Mouse (Mus musculus) cortical plate, adult 2 months (tissue): ENCODE measurements around the gene Timm23.

Experiments used
- CTCF ChIP-seq: fragments of 200-500 bp; IDR thresholded peaks from 2 replicates; pipeline ENCODE4 v1.5.1; 2011; ENCODE audit warnings: mild to moderate bottlenecking, control low read depth, low read length; ENCODE audit not compliant: insufficient read depth; ENCODE audit errors: extremely low read depth
- POLR2A ChIP-seq: fragments of 200-500 bp; IDR thresholded peaks from 2 replicates; pipeline ENCODE4 v1.6.1; 2011; ENCODE audit warnings: mild to moderate bottlenecking, low read length, control low read depth; ENCODE audit not compliant: insufficient read depth; ENCODE audit errors: extremely low read depth

DNA sequence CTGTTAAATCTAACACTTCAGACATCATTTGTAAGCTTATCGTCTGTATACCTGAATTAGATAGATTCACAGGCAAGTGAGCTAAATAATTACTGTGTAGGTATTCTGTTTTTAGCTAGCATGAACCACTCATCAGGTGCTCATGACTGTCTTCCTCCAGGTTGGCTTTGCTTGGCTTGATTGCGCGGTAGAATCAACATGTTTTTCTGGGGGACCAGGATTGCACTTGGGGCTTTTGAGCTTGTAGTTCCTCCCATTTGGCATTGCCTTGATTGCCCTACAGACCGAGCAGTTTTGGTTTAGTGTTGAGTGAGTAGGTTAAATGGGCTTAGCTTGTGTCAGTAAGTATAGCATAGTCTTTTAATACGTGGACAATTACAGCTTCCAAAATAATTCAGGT lies 39.5 kb downstream of the Timm23 start:
- TF ChIP-seq CTCF (no peak), POLR2A (no peak)
